Mouse (Mus musculus) E14TG2a.4 (cell line): ENCODE data around the gene Kcnk1.

Source experiments
- CTCF ChIP-seq: conservative IDR thresholded peaks from 2 replicates; pipeline ENCODE4 v1.5.1; 2014; ENCODE audit warnings: low read length
- POU5F1 ChIP-seq: IDR thresholded peaks from 2 replicates; pipeline ENCODE4 v1.6.1; 2014; ENCODE audit warnings: low read length, borderline replicate concordance

DNA sequence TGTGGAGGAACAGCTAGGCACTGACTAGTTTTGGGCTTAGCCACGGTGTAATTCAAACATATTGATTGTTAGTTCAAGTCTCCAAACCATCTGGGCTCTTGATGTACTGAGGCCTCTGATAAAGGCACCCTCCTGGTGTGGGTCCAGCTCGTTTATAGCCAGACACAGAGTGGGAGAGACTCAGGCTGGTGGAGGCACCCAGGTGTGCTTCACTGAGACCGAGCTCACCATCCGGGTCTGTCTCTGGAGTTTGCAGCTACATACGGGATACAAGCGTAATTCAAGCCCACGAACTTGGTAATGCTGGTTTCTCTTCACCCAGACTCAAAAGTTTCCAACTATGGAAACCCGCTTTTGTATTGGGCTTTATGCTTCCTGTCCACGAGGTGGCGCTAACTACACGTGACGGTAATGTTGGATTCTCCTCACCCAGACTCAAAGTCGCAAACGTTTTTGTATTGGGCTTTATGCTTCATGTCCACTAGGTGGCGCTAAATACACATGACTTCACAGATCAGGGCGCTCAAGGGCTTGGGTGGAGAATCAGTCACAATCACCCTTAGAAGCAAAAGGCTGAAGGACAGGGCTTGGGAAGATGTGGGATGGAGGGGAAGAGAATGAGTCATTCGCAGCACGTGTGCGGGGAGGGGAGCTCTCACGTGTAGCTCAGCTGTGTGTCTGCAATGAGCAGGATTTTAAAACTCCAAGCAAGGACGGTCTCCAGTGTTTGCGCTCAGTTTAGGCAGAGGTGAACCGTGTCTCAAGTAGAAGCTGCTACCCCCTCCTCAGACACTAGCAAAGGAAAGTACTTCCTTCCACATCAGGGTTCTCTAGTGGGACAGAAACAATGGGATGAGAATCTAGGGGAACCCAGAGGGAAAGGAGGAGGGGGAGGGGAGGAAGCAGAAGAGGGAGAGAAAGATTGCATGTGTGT is 44.7 kb upstream of the Kcnk1 start:
- TF ChIP-seq CTCF (peak; percentile 94), POU5F1 (no peak)
